Mouse (Mus musculus) G1E (cell line): Measurements from ENCODE around the gene Cyb5d2.

Source experiments
- CTCF ChIP-seq: IDR thresholded peaks from 2 replicates; pipeline ENCODE4 v1.5.1; 2012; ENCODE audit warnings: low read depth, low read length, inconsistent platforms, mixed read lengths
- GATA1 ChIP-seq: IDR thresholded peaks from 2 replicates; pipeline ENCODE4 v1.6.1; 2012; ENCODE audit warnings: borderline replicate concordance, low read length, inconsistent platforms, mixed read lengths
- POLR2AphosphoS5 ChIP-seq: IDR thresholded peaks from 2 replicates; pipeline ENCODE4 v1.6.1; 2012; ENCODE audit warnings: low read depth, low read length, inconsistent platforms; ENCODE audit not compliant: insufficient replicate concordance
- TAL1 ChIP-seq: conservative IDR thresholded peaks from 2 replicates; pipeline ENCODE4 v1.6.1; 2012; ENCODE audit warnings: low read depth, low read length, inconsistent platforms, mixed read lengths

DNA sequence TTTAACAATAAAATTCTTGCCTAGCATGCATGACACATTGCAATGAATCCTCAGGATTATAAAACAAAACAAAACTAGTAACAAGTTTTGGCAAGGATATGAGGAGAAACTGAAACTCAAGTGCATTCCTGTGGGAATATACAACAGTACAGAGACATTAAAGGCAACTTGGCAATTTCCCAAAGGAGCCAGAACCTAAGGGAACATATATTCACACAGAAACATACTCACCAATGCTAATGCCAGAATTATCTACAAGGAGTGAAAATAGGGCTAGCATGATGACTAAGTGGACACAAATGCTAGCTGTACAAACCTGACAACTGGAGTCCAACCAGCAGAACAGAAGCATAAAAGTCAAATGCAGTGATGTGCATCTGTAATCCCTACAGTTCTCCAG is 3.9 kb downstream of the Cyb5d2 start:
- no peak for TF ChIP-seq CTCF
- TF ChIP-seq POLR2AphosphoS5, result no peak
- no peak for TF ChIP-seq GATA1
- TF ChIP-seq TAL1, result no peak
